Mouse (Mus musculus) mesoderm, embryonic 11.5 days (tissue): ENCODE data around the gene Sema6d.

Experiments used
- DNase-seq: peaks from one replicate; pipeline ENCODE4 v3.0.0-alpha.2; 2012; ENCODE audit warnings: low read depth, low spot score

Sema6d gene

DNA sequence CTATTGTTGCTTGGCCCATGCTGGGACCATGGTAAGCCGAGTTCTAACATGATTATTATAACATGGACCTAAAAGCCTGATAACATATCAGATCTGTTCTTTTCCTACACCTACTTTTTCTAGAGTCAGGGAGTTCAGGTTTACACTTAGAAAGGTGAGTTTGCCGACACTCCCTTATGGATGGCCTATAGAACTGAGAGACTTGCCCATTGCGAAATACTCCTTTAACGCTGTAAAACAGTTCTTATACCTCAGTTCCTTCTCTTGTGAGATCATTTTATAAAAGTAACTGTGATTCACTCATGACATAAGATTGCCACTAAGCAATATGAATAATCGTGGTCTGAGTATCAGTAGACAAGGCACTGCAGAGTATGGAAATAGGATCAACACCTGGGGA, 307.5 kb downstream of the Sema6d start:
- no peak for DNase-seq

DNA sequence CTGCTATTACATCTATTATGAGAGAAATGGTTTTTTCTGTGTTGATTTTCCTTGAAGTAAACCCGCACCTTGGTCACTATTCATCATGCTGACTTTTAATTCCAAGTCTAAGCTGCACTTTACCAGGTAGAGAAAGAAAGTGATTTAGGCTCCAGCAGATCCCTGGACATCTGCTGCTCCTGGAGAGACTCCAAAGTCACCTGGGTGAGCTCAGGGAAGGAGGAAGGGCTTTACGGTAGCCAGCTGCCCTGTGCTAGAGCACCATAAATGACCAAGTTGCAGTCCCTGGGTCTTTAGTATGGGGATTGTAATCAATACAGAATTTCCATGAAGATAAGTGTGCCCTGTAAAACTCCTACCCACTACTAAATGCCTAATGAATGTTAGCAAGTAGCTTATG, 309.8 kb downstream of the Sema6d start:
- no peak for DNase-seq

DNA sequence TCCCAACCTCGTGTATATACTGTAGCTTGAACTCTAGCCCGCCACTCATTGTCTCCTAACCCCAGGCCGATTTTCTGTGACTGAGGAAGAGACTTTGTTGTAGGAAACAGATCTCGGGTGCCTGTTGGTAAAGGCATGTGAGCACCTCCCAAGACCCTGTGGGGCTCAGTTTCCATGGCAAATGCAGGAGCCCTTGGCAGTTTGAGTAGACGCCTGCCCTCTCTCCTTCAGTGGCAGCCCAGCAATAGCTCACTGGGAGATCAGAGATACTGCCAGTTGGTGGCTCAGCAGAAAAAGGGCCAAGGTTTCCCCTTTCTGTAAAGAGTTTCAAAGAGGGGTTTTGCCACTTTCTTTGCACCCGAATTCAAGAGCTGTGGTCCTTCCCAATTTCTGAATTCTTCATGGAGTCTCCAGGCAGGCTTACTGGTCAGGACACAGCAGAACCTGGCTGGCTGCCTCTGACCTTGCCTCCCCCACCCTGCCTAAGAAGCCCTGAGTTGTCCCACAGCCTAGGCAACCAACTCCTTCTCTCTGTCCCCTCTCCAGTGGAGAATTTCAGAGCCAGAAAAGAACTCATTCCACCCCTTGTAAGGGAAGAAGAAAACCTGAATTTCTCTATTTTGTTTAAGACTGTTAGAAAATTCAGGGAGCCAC, 312.1 kb downstream of the Sema6d start:
- DNase-seq, result no peak

DNA sequence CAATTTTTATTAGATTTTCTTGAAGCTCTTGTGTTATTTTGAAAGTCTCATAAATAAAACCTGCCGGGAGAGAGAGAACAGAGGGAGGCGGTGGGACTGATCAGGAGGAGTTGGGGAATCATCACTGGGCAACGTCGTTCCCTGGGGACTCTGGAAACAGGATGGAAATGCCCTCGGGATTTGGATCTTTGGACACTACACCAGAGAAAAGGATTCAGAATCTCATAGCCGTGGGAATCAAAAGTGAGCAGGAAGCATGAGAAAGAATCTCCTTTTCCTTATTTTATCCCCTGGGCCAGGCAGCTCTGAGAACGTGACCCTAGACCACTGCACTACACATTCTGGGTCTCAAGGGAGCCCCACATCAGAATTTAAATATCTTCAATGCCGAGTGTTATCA, 313.8 kb downstream of the Sema6d start:
- DNase-seq, result no peak

DNA sequence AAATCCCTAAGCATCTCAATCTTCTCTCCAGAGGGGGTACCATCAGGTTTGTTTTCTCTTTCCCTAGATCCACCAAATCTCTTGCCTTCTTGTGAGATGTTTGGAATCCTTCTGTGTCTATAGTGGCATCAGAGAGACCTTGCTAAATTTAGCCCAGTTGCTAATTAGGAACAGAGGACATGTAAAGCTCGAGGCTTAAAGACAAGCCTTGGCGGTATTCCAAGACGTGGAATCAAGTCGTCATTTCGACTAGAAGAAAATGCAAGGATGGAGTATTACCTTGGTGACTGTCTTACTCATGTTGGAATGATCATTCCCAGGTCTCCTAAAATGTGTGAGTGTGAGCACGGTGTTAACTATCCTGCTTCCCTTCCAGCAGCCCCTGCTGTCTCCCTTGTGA, 314.2 kb downstream of the Sema6d start:
- no peak for DNase-seq

DNA sequence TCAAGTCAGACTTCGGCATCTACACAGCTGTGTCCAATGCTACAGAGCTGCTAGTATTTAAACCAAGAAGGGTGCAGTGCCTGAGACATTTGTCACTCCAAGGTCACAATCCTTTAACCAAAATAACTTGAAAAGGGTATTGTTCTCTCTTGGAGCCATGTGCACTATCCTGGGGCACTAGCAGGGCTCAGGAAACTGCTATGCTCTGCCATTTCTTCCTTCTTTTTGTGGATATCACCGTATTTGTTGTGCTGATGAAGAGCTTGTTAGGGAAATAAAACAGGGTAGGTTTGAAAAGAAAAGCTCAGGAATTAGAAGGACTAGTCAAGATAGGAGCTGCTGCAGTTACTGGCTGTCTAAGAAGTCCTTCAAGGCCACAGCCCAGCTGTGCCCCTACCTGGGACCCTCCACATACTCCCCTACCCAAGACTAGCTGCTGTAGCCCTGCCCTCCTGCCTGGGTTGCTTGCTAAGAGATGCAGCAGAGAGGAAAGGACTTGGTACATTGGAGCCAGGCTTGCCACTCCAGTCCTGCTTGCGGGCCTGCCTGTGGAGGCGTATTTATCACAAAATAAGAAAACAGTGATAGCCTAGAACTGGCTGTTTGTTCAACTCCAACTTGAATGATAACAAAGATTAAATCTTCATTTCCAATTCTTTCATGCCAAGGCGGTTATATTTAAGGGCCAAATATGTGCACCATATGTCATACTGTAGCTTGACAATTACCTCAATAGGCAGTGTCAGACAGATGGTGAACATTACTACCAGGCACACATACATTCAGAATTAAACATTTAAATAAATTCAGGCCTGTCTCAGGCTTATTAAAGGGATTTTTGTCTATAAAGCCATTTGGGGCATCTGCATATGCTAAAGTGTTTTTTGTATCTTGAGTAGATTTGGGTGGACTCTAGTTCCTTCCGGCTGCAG, 315.1 kb downstream of the Sema6d start:
- peak; percentile 2 for DNase-seq

DNA sequence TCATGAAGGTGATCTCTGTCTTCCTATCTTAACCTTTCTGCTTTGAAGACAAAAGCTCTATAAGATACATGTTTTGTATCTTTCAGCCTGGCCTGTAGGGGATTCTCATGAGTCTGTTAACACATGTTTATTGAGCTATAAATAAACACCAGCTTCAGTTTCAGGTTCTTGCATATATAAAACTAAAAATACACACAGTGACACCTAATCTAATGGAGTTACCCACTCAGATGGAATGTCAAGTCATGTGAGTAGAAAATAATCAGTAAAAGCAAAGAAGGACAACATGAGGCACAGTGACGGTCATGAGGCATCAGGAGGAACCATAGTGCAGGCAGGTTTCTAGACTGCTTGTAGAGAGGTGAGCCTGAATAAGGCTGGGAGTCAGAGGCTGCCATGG, 319.2 kb downstream of the Sema6d start:
- no peak for DNase-seq

DNA sequence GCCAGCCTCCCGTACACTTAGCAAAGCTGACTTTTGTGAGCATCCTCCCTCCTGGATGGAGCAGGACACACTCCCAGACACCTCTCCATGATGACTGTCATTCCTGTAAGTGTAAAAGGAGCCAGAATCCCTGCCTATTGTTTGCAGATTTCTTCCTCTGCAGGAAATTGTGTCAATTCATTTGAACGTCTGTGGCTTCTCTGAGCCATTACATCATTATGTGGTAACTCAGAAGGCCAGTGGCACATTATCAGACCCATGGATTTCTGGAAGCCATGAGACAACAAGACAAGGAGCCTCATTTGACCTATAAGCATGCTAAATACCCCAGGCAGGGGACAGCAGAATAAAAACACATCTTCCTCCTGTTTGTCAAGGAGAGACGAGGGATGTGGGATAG, 327.0 kb downstream of the Sema6d start:
- DNase-seq, result no peak

DNA sequence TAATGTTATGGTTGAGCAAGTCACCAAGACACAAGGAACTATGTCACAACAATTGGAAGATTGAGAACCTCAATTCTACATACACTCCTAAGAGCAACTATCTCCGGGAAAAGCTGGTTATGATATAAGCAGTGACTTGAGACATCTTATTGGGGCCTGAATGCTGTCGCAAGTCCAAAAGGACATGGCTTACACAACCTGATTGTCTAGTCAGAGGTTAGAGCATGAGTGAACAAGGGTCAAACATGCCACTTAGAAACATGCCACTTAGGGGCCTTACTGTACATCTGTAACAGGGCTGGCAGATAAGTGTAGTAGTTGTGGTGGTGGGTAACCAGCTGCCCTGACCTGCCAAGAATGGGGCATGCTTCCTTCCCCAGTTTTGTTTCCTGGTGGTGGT, 328.6 kb downstream of the Sema6d start:
- no peak for DNase-seq

DNA sequence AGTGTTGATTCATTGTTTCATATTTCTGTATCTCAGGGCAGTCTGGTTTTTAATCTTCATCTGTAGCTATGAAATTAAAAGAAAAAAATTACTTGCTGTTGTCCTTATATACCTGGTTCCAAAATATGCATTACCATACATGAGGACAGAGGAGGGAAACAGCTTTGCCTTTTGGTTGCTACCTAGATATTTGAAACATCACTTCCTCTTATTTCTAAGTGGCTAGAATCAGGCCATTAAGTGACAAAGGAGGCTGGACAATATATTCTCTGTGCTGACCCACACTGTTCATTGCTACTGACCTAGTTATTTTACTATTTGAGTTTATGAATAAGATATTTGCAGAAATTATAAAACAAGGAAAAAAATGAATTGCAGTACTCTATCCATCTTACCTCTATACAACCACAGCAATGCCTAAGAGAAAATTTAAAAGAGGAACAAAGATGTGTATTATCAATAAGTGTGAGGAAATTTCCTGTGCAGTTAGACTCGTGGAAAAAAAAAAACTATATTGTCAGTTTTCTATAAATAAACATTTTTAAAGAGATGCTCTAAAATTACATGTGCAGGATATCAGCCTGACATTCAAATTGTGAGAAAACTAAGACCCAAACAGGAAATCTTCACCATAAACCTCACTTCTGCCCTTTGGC, 330.5 kb downstream of the Sema6d start:
- DNase-seq, result no peak

DNA sequence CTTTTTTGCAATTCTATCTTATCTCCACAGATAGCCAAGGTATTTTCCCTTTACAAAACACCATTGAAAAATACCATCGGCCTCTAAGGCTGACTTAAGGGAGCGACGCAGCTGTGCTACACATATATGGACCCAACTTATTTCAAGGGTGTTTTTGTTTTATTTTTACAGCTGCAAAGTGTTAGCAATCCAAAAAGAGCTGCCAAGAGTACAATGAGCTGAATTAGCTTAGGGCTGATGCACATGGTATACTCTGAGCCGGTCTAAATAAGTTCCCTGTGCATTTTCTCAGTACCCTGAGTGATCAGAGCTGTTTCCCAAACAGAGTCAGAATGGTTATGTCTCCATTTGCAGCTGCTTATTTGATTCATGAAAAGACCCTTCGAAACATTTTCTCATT, 340.0 kb downstream of the Sema6d start:
- no peak for DNase-seq

DNA sequence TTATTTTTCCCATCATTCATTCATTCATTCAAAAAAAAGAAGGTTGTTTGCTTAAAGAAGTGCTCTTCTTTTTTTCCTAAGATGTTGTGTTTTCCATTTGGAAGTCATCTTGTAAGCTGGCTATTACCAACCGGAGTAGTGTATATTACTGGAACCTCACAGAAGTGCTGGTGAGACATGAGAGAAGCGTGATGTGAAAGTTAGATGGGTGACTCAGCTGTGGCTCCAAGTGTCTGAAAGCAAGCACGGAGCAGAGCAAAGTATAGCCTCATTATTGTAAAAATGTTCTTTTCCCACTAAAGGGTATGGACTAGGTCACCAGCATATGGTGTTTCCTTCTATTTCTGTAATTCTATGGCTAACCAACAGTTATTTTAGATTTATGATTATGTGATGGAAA, 340.9 kb downstream of the Sema6d start:
- no peak for DNase-seq

DNA sequence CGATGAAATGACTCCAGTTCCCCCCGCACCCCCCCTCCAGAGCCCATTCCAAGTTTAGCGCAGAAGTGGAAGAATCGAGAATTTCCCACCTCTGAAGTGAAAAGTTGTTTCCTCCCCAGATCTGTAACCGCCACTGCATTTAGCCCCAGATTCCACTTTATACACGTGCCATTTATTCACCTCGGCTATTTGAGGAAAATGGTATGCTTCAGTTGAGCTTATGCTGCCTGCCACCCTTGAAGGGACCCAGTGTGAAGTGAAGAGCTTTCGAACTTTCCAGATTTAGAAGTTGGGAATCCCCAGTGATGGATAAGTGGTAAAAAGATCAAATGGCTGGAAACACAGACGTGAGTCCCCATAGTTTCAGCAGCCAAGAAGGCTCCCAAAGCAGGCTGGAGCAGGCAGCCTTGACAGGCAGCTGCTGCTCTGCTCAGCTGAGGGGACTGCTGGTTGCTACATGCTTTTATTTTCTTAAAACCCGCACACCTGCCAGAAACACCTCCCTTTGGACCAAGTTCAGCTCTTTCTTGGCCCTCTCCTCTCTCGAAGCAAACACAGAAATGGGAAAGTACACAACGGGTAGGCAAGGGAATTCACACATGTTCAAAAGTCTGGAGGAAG, 345.7 kb downstream of the Sema6d start:
- no peak for DNase-seq

DNA sequence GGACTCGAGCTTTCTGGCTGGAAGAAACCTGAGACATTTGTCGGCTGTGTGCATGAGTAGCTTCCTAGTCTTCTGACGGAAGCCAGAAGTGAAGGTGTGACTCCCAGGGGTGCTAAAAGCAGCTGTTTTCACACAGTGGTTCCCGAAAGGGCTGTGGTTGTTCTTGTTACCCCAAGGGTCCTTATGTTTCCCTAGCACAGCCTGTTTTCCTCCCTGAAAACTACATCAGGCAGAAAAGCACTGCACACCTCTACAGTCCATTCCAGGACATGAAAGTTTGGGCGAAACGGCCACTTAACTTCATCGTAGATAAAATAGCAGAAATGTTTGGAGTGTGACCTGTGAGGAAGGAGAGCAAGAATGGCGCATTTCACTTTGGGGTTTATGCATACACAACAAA, 346.9 kb downstream of the Sema6d start:
- no peak for DNase-seq

DNA sequence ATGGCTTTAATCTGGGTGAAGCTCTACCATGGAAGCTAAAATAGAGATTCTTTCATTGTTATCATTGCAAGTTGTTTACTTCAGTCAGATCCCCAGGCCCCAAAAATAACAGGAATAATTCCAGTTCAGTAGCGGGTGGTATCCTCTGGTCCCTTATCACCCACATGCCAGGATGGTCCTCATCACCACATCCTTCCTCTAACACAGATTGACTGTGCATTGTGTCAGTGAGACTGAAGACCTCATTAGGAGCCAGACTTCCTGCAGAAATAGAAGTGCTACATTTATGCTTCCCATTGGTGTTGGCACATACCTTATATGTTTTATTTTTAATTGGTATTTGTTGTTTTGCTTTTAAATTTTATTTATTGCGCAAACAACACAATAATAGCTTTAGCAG, 354.4 kb downstream of the Sema6d start:
- no peak for DNase-seq

DNA sequence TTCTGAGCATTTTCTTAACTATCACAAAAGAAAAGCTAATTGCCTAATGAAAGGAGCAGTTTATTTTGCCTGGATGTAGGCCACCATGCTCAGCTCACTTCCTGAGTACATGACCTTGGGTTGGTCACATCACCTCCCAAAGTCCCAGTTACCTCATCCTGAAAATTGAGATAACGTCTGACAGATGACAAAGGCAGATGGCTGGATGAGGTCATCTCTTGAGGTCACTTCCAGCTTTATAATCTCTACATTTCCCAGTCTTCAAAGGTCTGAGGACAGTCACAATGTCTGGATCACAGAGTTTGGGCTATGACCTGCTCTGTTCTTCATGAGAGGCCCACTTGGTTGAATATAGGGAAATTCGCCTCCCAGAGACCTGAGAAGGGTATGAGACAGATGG, 366.1 kb downstream of the Sema6d start:
- no peak for DNase-seq

DNA sequence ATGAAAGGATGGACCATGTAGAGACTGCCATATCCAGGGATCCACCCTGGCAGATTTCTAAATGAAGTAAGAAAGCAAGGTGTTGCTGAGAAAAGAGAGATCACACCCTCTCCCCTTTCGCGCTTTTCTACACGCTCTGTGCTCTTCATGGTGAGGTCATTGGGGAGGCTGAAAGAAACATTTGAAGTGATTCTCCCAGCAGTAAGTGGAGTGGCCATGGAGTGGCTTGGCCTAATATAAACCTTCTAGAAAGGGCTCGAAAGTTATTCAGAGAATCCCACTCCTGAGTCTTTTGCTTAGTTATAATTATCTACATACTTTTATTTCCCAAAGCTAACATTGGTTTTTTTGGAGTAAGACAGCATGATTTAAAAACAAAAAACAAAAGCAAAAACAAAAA, 367.2 kb downstream of the Sema6d start:
- no peak for DNase-seq

DNA sequence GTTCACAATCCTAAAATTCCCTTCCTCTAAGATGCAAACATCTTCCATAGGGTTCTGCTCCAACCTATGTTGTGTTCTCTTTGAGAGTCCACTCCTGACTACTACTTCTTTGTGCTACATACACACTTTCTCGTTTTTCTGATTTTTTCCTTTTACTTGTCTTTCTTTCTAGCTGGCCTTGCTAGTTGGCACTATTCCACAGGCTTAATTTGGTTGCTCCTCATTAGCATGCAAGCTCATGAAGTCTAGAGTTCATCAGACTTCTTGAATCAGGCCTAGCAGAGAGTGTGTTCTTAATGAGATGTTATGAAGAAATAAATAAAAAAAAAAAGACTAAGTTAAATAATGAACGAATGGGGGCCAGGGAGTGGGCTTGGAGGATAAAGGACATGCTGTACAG, 368.3 kb downstream of the Sema6d start:
- DNase-seq, result no peak

DNA sequence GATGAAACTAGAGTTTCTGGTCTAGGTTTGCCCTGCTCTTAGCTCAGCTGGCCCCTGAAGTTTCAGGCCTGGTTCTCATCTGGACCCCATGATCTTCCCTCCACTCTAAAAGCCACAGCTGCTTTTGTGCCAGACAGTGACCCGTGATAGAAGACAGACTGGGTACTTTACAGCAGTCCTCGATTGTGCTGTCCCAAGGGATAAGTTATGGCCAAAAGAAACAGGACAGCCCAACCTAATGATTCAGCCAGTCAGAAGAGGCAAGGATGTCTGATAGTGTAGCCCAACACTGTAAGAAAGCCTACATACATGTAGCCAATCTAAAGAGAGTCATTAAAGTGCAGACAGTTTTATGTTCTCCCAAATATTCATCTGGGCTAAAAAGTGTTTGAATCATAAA, 371.2 kb downstream of the Sema6d start:
- peak; percentile 48 for DNase-seq

DNA sequence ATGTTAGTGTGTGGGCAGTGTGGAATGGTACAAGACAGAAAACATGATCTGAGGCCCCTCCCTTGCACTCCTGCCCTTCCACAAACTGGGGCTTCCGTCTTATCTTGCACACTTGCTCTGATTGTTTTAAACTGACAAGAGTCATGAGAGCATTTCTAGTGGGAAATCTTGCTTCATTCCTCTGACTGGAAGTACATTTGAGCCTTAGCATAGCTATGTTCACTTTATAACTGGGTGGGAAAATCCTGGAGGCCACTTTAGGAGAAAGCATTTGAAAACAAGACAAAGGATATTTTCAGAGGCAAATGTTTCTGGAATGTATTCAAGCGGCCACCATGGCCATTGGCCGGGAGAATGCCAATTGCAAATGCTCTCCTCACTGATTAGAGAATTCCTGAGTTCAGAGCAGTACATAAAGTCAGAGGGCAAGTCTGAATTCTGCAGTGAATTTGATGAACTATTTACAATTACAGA, 371.6 kb downstream of the Sema6d start:
- no peak for DNase-seq

DNA sequence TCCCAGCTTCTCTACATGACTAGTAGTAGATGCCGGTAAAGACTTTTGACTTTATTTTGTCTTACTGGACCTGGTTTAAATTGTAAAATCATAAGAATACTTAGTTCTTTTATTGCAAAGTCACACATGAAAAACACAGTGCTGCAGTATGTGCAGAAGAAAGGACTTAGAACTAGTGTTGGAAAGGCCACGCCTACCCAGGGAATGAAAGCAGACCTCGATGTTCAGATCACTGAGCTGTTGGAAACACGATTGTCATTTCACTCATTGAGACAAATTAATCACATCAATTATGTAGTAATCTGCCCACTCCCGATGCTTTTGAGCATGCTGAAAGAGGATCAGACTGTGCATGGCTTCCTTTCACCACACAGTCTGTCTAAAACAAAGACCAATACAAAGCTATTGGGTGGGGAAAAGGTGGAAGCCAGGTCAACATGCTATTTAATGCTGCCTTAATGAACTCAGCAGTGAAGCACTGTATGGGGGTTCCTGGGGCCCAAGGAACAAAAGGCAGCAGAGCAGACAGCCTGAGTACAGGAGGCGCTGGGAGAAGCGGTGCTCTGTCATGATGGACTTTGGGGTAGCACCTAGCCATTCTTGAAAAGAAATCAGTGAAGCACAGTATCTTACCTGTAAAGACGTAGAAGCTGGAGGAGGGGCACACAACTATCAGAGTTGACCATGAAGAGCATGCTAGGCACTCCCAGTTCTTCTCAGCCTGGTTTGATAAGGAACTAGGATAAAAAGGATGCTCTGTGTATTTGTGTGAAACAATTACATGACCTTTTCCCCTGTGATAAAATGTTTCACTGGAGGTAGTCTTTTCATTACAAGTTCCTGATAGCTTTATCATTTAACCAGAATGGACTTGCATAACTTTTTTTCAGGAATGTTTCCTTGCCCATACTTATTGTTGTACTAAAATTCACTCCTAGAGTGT, 375.5 kb downstream of the Sema6d start:
- DNase-seq, result no peak
